ENCODE assay signal across 22 mouse cellular contexts in genomic region chr2:135302483-135302882, GRCm38 (mm10).
DNase-seq lines count a peak whose midpoint lies in the region; ATAC-seq lines count a peak whose summit lies in the region.
"Had no signal": no experiment of that assay in that cellular context is flagged by ENCODE, and none has a peak within 500 bp of the region (broad histone marks: within the 10 kb centered on the region; RNA-seq: fewer than 3 reads in every experiment).

No protein-coding gene starts in this region.

- H3K27me3 ChIP-seq in liver, embryonic 15.5 days: no peaks in the 10 kb centered on the region
- H3K27me3 ChIP-seq in liver, embryonic 11.5 days (replicated peaks; ENCODE audit: control insufficient read depth, insufficient read depth, low read length): no peaks in the 10 kb centered on the region
- H3K27me3 ChIP-seq: CH12.LX; embryonic facial prominence, embryonic 12.5 days; heart, embryonic 12.5 days; intestine, embryonic 15.5 days had no signal

- peak; percentile 41 for DNase-seq in adrenal gland, postnatal 10 days
- no peak for DNase-seq in adrenal gland, postnatal 4 days (ENCODE audit: low spot score in 2 of 2)
- DNase-seq in liver, embryonic 11.5 days (ENCODE audit: low spot score): no peak
- DNase-seq in adipocyte (ENCODE audit: low spot score): peak; percentile 34
- no peak for DNase-seq in cerebellum, adult 9-11 months
- DNase-seq in thymus, postnatal 10 days (ENCODE audit: low spot score in 2 of 2): no peak
- DNase-seq: cerebellum, adult 2 months; cerebellum, postnatal 25 days; gastrocnemius, adult 2 months; gastrocnemius, postnatal 25 days; heart, adult 2 months; kidney, adult 18-20 months had no signal

- no peaks in the 10 kb centered on the region for H3K4me1 ChIP-seq in liver, embryonic 15.5 days (replicated peaks)
- H3K4me1 ChIP-seq in liver, embryonic 11.5 days (replicated peaks; ENCODE audit: control insufficient read depth, insufficient read depth, low read length): no peaks in the 10 kb centered on the region
- H3K4me1 ChIP-seq: embryonic facial prominence, embryonic 12.5 days; heart, embryonic 12.5 days; hindbrain, embryonic 10.5 days; intestine, embryonic 15.5 days had no signal

- no peak overlapping the region for H3K4me3 ChIP-seq in liver, embryonic 15.5 days (replicated peaks)
- H3K4me3 ChIP-seq in liver, embryonic 11.5 days (ENCODE audit: low read depth, low read length): no peak overlapping the region
- H3K4me3 ChIP-seq: embryonic facial prominence, embryonic 12.5 days; forebrain, embryonic 10.5 days; gastrocnemius, adult 2 months; heart, adult 2 months; heart, embryonic 12.5 days; hindbrain, embryonic 10.5 days; intestine, embryonic 15.5 days had no signal

- WGBS in liver, embryonic 15.5 days (ENCODE audit: insufficient replicate concordance): 56% methylated on average over 2 of the region's 2 CpGs
- 73% methylated on average over 2 of the region's 2 CpGs for WGBS in liver, embryonic 11.5 days

- H3K4me2 ChIP-seq in liver, embryonic 15.5 days: no peak overlapping the region
- H3K4me2 ChIP-seq in liver, embryonic 11.5 days: no peak overlapping the region
- H3K4me2 ChIP-seq: embryonic facial prominence, embryonic 12.5 days; heart, embryonic 12.5 days; hindbrain, embryonic 14.5 days; intestine, embryonic 15.5 days had no signal

- ATAC-seq in liver, embryonic 15.5 days (ENCODE audit: insufficient read depth): peak; percentile 49; the same call in 1 of the 2 replicates
- no peak for ATAC-seq in liver, embryonic 11.5 days (replicated peaks; ENCODE audit: low FRiP score)
- peak; percentile 27; the same call in 1 of the 2 replicates for ATAC-seq in granulocyte monocyte progenitor cell, adult 5-6 weeks (replicated peaks; ENCODE audit: poor library complexity, severe bottlenecking)
- ATAC-seq: forebrain, embryonic 14.5 days; intestine, embryonic 15.5 days had no signal

- H3K9ac ChIP-seq in liver, embryonic 15.5 days: no peak overlapping the region
- no peak overlapping the region for H3K9ac ChIP-seq in liver, embryonic 11.5 days (ENCODE audit: low read depth, low read length)
- H3K9ac ChIP-seq: embryonic facial prominence, embryonic 12.5 days; heart, embryonic 12.5 days; hindbrain, embryonic 14.5 days; intestine, embryonic 15.5 days had no signal

- H3K27ac ChIP-seq in liver, embryonic 15.5 days (replicated peaks): no peak overlapping the region
- no peak overlapping the region for H3K27ac ChIP-seq in liver, embryonic 11.5 days (ENCODE audit: low read depth, low read length)
- H3K27ac ChIP-seq: embryonic facial prominence, embryonic 12.5 days; forebrain, embryonic 10.5 days; gastrocnemius, adult 2 months; heart, adult 2 months; hindbrain, embryonic 10.5 days; hindbrain, embryonic 14.5 days; intestine, embryonic 15.5 days had no signal

- H3K9me3 ChIP-seq in liver, embryonic 15.5 days (replicated peaks): no peaks in the 10 kb centered on the region
- H3K9me3 ChIP-seq in liver, embryonic 11.5 days (ENCODE audit: control insufficient read depth, low read length): no peaks in the 10 kb centered on the region
- H3K9me3 ChIP-seq: embryonic facial prominence, embryonic 12.5 days; forebrain, embryonic 10.5 days; heart, embryonic 12.5 days; hindbrain, embryonic 10.5 days; intestine, embryonic 15.5 days had no signal

- no peaks in the 10 kb centered on the region for H3K36me3 ChIP-seq in liver, embryonic 15.5 days (replicated peaks)
- no peaks in the 10 kb centered on the region for H3K36me3 ChIP-seq in liver, embryonic 11.5 days (ENCODE audit: control insufficient read depth, insufficient read depth, low read length)
- H3K36me3 ChIP-seq: embryonic facial prominence, embryonic 12.5 days; forebrain, embryonic 10.5 days; heart, embryonic 12.5 days; hindbrain, embryonic 10.5 days; intestine, embryonic 15.5 days had no signal

Comparison
In these comparisons a context has a peak if more than half of its experiments do, and no peak if none do; other contexts are left out.
1. DNase-seq: peak in adrenal gland, postnatal 10 days (single experiment) and adipocyte (single experiment); none in adrenal gland, postnatal 4 days (0 of 2), liver, embryonic 11.5 days (single experiment), cerebellum, adult 9-11 months (single experiment) and thymus, postnatal 10 days (0 of 2).